ENCODE assay signal across 8 mouse cellular contexts in the genomic region with DNA sequence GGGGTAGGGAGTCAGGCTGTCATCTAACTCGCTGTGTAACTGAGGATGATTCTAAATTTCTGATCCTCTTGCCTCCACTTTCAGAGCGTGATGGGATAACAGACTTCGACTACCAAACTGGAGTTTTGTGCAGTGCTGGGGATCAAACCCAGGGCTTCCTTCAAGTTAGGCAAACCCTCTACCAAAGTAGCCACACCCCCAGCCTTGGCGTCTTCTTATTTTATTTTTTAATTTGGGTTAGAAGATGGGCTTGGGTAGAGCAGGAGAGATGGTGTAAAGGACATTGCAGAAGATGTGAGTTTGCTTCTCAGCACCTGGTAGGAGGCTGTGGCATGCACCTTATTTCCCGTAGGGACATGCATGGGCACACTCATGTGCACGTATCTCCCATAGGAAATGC. TPM values are rescaled to one million over a fixed set of nuclear protein-coding genes. Genes with fewer than 3 reads are reported as not detected.
DNase-seq lines count a peak whose midpoint lies in the region; ATAC-seq and TF ChIP-seq lines count a peak whose summit lies in the region.

No protein-coding gene starts in this region.

- H3K4me2 ChIP-seq in liver, embryonic 12.5 days: peak overlapping the region; percentile 68

- H3K4me1 ChIP-seq in testis, adult 2 months (ENCODE audit: control insufficient read depth, insufficient read depth, low read length): peaks cover 4% of the 10 kb centered on the region
- peaks cover 47% of the 10 kb centered on the region for H3K4me1 ChIP-seq in liver, embryonic 12.5 days

- no peaks in the 10 kb centered on the region for H3K9me3 ChIP-seq in liver, embryonic 12.5 days (replicated peaks)

- 27% methylated on average over 6 of the region's 6 CpGs for WGBS in liver, embryonic 12.5 days (ENCODE audit: insufficient replicate concordance)

- TF ChIP-seq CTCF in testis, adult 2 months (IDR thresholded peaks at IDR 0.05; ENCODE audit: control insufficient read depth, insufficient read depth, insufficient replicate concordance, low read depth, low read length): no peak

- ATAC-seq in liver, embryonic 12.5 days: no peak

- no peak for TF ChIP-seq POLR2A in testis, adult 2 months (IDR thresholded peaks at IDR 0.05; ENCODE audit: control insufficient read depth, low read depth, low read length)

- peak overlapping the region; percentile 87 for H3K4me3 ChIP-seq in testis, adult 2 months (ENCODE audit: control insufficient read depth, low read depth, low read length)
- peak overlapping the region; percentile 61 for H3K4me3 ChIP-seq in liver, embryonic 12.5 days

- peak; percentile 73 for DNase-seq in cerebellum, adult 9-10 months
- no peak for DNase-seq in cerebellum, postnatal 14 days
- no peak for DNase-seq in testis, postnatal 14 days (ENCODE audit: low spot score)
- no peak for DNase-seq in c-Kit-positive CD71-positive TER-119-positive erythroid progenitor cells, embryonic 14.5 days (ENCODE audit: low spot score)
- DNase-seq in natural killer cell, adult 2 months (ENCODE audit: low spot score in 2 of 2): no peak
- no peak for DNase-seq in T-cell, adult 2 months (ENCODE audit: low spot score)

- H3K36me3 ChIP-seq in testis, adult 2 months (ENCODE audit: control insufficient read depth, insufficient read depth, low read length): no peaks in the 10 kb centered on the region
- H3K36me3 ChIP-seq in liver, embryonic 12.5 days: no peaks in the 10 kb centered on the region

- no peak overlapping the region; the same call in 1 of the 2 replicates for H3K27ac ChIP-seq in testis, adult 2 months (ENCODE audit: control insufficient read depth, insufficient read depth, low read depth, low read length)
- no peak overlapping the region for H3K27ac ChIP-seq in liver, embryonic 12.5 days

- no peaks in the 10 kb centered on the region for H3K27me3 ChIP-seq in testis, adult 2 months (ENCODE audit: control insufficient read depth, insufficient read depth, low read length)
- peaks cover 61% of the 10 kb centered on the region for H3K27me3 ChIP-seq in liver, embryonic 12.5 days (replicated peaks)

- H3K9ac ChIP-seq in liver, embryonic 12.5 days: peak overlapping the region; percentile 56; the same call in 1 of the 2 replicates

RNA-seq across cellular contexts. Expression of a gene that starts 0.5 kb away (rescaled TPM):
- polyA plus RNA-seq in testis, adult 2 months (2012; rRNA removed): 22.5 and 30.7 TPM in 2 replicates
- 15.1 and 15.2 TPM in 2 replicates for polyA plus RNA-seq in liver, embryonic 12.5 days (2016; fragmentation: Nextera tagmentation; extraction: Ambion mirVana)
